Mouse (Mus musculus): Measurements from ENCODE around the gene Tmem107. TPM values are rescaled to one million over a fixed set of nuclear protein-coding genes. Genes with fewer than 3 reads are reported as not detected.
A peak's percentile ranks its signal among the peaks of the same experiment; 100 is the strongest.

Gene Tmem107
- polyA plus RNA-seq, 1 experiment from 2014 or later: 36.7 TPM

- Histone ChIP-seq H3K4me3 (ENCODE audit: low read depth, low read length) (no peak overlapping the region), H3K9me3 (ENCODE audit: control insufficient read depth, low read length) (no peaks in the 10 kb centered on the region), H3K9ac (ENCODE audit: low read length) (no peak overlapping the region), H3K27ac (replicated peaks; ENCODE audit: low read depth, low read length) (no peak overlapping the region), H3K27me3 (ENCODE audit: control insufficient read depth, insufficient read depth, low read length) (no peaks in the 10 kb centered on the region), H3K4me1 (ENCODE audit: control insufficient read depth, insufficient read depth, low read length) (0 out of 2 replicates have a peak, but pooled peaks cover 3% of the 10 kb centered on the region), H3K4me2 (ENCODE audit: low read depth, severe bottlenecking) (no peak overlapping the region), H3K36me3 (ENCODE audit: control insufficient read depth, insufficient read depth, low read length) (peaks cover 19% of the 10 kb centered on the region; the same call in 1 of the 2 replicates)
- WGBS: 90% methylated on average over 11 of the region's 11 CpGs
- ATAC-seq (ENCODE audit: insufficient number of reproducible peaks, low FRiP score, low TSS enrichment, low read depth): no peak
- no peak for DNase-seq (ENCODE audit: low spot score)
Measured at GRCm38 (mm10) chr11:69107676-69108075, 37.1 kb downstream of the Tmem107 start.

GRCm38 (mm10) chr11:69108223-69108622, 37.6 kb downstream of the Tmem107 start:
- Histone ChIP-seq H3K27ac (replicated peaks; ENCODE audit: low read depth, low read length) (no peak overlapping the region), H3K27me3 (ENCODE audit: control insufficient read depth, insufficient read depth, low read length) (no peaks in the 10 kb centered on the region), H3K4me1 (ENCODE audit: control insufficient read depth, insufficient read depth, low read length) (0 out of 2 replicates have a peak, but pooled peaks cover 3% of the 10 kb centered on the region), H3K4me2 (ENCODE audit: low read depth, severe bottlenecking) (no peak overlapping the region), H3K9me3 (ENCODE audit: control insufficient read depth, low read length) (no peaks in the 10 kb centered on the region), H3K9ac (ENCODE audit: low read length) (no peak overlapping the region), H3K36me3 (ENCODE audit: control insufficient read depth, insufficient read depth, low read length) (peaks cover 19% of the 10 kb centered on the region; the same call in 1 of the 2 replicates), H3K4me3 (ENCODE audit: low read depth, low read length) (no peak overlapping the region)
- ATAC-seq (ENCODE audit: insufficient number of reproducible peaks, low FRiP score, low TSS enrichment, low read depth) (no peak), DNase-seq (ENCODE audit: low spot score) (no peak)
- WGBS: 92% methylated on average over 9 of the region's 9 CpGs

GRCm38 (mm10) chr11:69109032-69109900, 38.7 kb downstream of the Tmem107 start:
- Histone ChIP-seq H3K9me3 (ENCODE audit: control insufficient read depth, low read length) (no peaks in the 10 kb centered on the region), H3K4me3 (ENCODE audit: low read depth, low read length) (no peak overlapping the region), H3K27ac (replicated peaks; ENCODE audit: low read depth, low read length) (no peak overlapping the region), H3K36me3 (ENCODE audit: control insufficient read depth, insufficient read depth, low read length) (peaks cover 10% of the 10 kb centered on the region; the same call in 1 of the 2 replicates), H3K4me1 (ENCODE audit: control insufficient read depth, insufficient read depth, low read length) (0 out of 2 replicates have a peak, but pooled peaks cover 3% of the 10 kb centered on the region), H3K4me2 (ENCODE audit: low read depth, severe bottlenecking) (no peak overlapping the region), H3K9ac (ENCODE audit: low read length) (no peak overlapping the region), H3K27me3 (ENCODE audit: control insufficient read depth, insufficient read depth, low read length) (no peaks in the 10 kb centered on the region)
- WGBS: 80% methylated on average over 13 of the region's 13 CpGs
- ATAC-seq (ENCODE audit: insufficient number of reproducible peaks, low FRiP score, low TSS enrichment, low read depth) (no peak), DNase-seq (ENCODE audit: low spot score) (no peak)

- 1% methylated on average over 30 of the region's 30 CpGs for WGBS
- Histone ChIP-seq H3K4me2 (ENCODE audit: low read depth, severe bottlenecking) (peak overlapping the region; percentile 51), H3K9ac (ENCODE audit: low read length) (peak overlapping the region; percentile 41; the same call in 1 of the 2 replicates), H3K36me3 (ENCODE audit: control insufficient read depth, insufficient read depth, low read length) (peaks cover 5% of the 10 kb centered on the region; the same call in 1 of the 2 replicates), H3K9me3 (ENCODE audit: control insufficient read depth, low read length) (no peaks in the 10 kb centered on the region), H3K4me1 (ENCODE audit: control insufficient read depth, insufficient read depth, low read length) (0 out of 2 replicates have a peak, but pooled peaks cover 3% of the 10 kb centered on the region), H3K27ac (replicated peaks; ENCODE audit: low read depth, low read length) (no peak overlapping the region), H3K27me3 (ENCODE audit: control insufficient read depth, insufficient read depth, low read length) (no peaks in the 10 kb centered on the region), H3K4me3 (ENCODE audit: low read depth, low read length) (peak overlapping the region; percentile 38)
- peak; percentile 100 for DNase-seq (ENCODE audit: low spot score)
- ATAC-seq (ENCODE audit: insufficient number of reproducible peaks, low FRiP score, low TSS enrichment, low read depth): peak; percentile 69
Measured at GRCm38 (mm10) chr11:69110319-69111046, 39.9 kb downstream of the Tmem107 start.

- DNase-seq (ENCODE audit: low spot score): peak; percentile 43
- H3K4me1 ChIP-seq (ENCODE audit: control insufficient read depth, insufficient read depth, low read length): 0 out of 2 replicates have a peak, but pooled peaks cover 3% of the 10 kb centered on the region
- H3K4me3 ChIP-seq (ENCODE audit: low read depth, low read length): peak overlapping the region; percentile 38
- 7% methylated on average over 21 of the region's 21 CpGs for WGBS
- no peaks in the 10 kb centered on the region for H3K9me3 ChIP-seq (ENCODE audit: control insufficient read depth, low read length)
- H3K9ac ChIP-seq (ENCODE audit: low read length): peak overlapping the region; percentile 41; the same call in 1 of the 2 replicates
- no peaks in the 10 kb centered on the region for H3K27me3 ChIP-seq (ENCODE audit: control insufficient read depth, insufficient read depth, low read length)
- no peak for ATAC-seq (ENCODE audit: insufficient number of reproducible peaks, low FRiP score, low TSS enrichment, low read depth)
- peak overlapping the region; percentile 51 for H3K4me2 ChIP-seq (ENCODE audit: low read depth, severe bottlenecking)
- no peaks in the 10 kb centered on the region; the same call in 1 of the 2 replicates for H3K36me3 ChIP-seq (ENCODE audit: control insufficient read depth, insufficient read depth, low read length)
- H3K27ac ChIP-seq (replicated peaks; ENCODE audit: low read depth, low read length): no peak overlapping the region
Measured at GRCm38 (mm10) chr11:69111051-69111810, 40.6 kb downstream of the Tmem107 start.

GRCm38 (mm10) chr11:69111865-69112264, 41.3 kb downstream of the Tmem107 start:
- Histone ChIP-seq H3K9ac (ENCODE audit: low read length) (no peak overlapping the region), H3K27me3 (ENCODE audit: control insufficient read depth, insufficient read depth, low read length) (no peaks in the 10 kb centered on the region), H3K4me1 (ENCODE audit: control insufficient read depth, insufficient read depth, low read length) (0 out of 2 replicates have a peak, but pooled peaks cover 3% of the 10 kb centered on the region), H3K4me2 (ENCODE audit: low read depth, severe bottlenecking) (no peak overlapping the region; the same call in 1 of the 2 replicates), H3K27ac (replicated peaks; ENCODE audit: low read depth, low read length) (no peak overlapping the region), H3K4me3 (ENCODE audit: low read depth, low read length) (peak overlapping the region; percentile 38; the same call in 1 of the 2 replicates), H3K9me3 (ENCODE audit: control insufficient read depth, low read length) (no peaks in the 10 kb centered on the region), H3K36me3 (ENCODE audit: control insufficient read depth, insufficient read depth, low read length) (no peaks in the 10 kb centered on the region; the same call in 1 of the 2 replicates)
- 61% methylated on average over 4 of the region's 4 CpGs for WGBS
- DNase-seq (ENCODE audit: low spot score): no peak
- no peak for ATAC-seq (ENCODE audit: insufficient number of reproducible peaks, low FRiP score, low TSS enrichment, low read depth)

- Histone ChIP-seq H3K9me3 (ENCODE audit: control insufficient read depth, low read length) (no peaks in the 10 kb centered on the region), H3K9ac (ENCODE audit: low read length) (no peak overlapping the region), H3K4me1 (ENCODE audit: control insufficient read depth, insufficient read depth, low read length) (peaks cover 4% of the 10 kb centered on the region), H3K4me3 (ENCODE audit: low read depth, low read length) (no peak overlapping the region), H3K27me3 (ENCODE audit: control insufficient read depth, insufficient read depth, low read length) (no peaks in the 10 kb centered on the region), H3K4me2 (ENCODE audit: low read depth, severe bottlenecking) (no peak overlapping the region), H3K36me3 (ENCODE audit: control insufficient read depth, insufficient read depth, low read length) (no peaks in the 10 kb centered on the region), H3K27ac (replicated peaks; ENCODE audit: low read depth, low read length) (no peak overlapping the region)
- DNase-seq (ENCODE audit: low spot score) (no peak), ATAC-seq (ENCODE audit: insufficient number of reproducible peaks, low FRiP score, low TSS enrichment, low read depth) (no peak)
- 71% methylated on average over 3 of the region's 3 CpGs for WGBS
Measured at GRCm38 (mm10) chr11:69114018-69114417, 43.4 kb downstream of the Tmem107 start.
